Mouse (Mus musculus): ENCODE results near the gene Atxn1. TPM values are rescaled to one million over a fixed set of nuclear protein-coding genes. Genes with fewer than 3 reads are reported as not detected.
A peak's percentile ranks its signal among the peaks of the same experiment; 100 is the strongest.

Gene Atxn1
- total and polyA plus RNA-seq, 2 experiments from 2014 or later = 8.6 to 44.6 TPM

DNA sequence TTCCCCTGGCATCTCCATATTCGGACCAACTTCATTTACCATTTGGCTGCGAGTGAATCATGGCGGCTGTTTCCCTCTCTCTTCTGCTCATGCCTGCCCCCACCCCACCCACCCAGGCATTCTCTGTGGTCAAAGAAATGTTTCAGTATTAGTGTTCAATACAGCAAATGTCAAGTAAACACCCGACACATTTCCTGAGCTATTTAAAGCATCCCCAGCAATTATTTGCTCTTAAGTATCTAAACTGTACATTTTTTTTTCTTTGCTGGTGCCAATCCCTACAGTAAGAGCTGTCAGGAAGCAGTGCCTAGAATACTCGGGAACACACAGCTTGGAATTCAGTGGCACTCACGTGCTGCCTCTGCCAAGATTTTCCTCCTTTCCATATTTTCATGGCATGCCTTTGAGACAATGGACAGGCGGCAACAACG, 32.3 kb downstream of the Atxn1 start:
- Histone ChIP-seq H3K27ac (no peak overlapping the region), H3K36me3 (ENCODE audit: insufficient read depth, low read length) (no peaks in the 10 kb centered on the region), H3K9ac (replicated peaks; ENCODE audit: low read length) (no peak overlapping the region), H3K4me2 (ENCODE audit: low read depth, low read length) (no peak overlapping the region), H3K27me3 (ENCODE audit: insufficient read depth, low read length) (no peaks in the 10 kb centered on the region), H3K9me3 (ENCODE audit: low read length) (no peaks in the 10 kb centered on the region), H3K4me3 (ENCODE audit: low read length) (no peak overlapping the region), H3K4me1 (ENCODE audit: insufficient read depth, low read length) (no peaks in the 10 kb centered on the region)
- no peak for TF ChIP-seq CTCF (IDR thresholded peaks at IDR 0.05; ENCODE audit: low read depth)
- ATAC-seq (no peak), DNase-seq (ENCODE audit: low spot score) (no peak)
- WGBS = 45% methylated on average over 8 of the region's 8 CpGs

DNA sequence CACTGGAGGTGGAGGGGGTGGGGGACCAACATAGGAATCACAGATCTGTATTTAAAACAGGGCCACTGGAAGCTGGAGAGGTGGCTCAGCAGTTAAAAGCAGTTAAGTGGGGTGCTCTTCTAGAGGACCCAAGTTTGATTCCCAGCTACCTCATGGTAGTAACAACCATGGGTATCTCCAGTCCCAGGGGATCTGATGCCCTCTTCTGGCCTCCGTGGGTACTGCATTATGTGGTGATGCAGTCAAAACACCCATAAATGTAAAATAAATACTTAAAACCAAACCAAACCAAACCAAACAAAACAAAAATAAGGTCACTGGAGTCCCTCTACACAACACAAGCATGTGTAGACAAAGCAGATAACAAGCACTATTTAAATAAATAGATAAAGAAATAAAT, 32.9 kb downstream of the Atxn1 start:
- TF ChIP-seq CTCF (IDR thresholded peaks at IDR 0.05; ENCODE audit: low read depth) = peak; percentile 49
- Histone ChIP-seq H3K9me3 (ENCODE audit: low read length) (no peaks in the 10 kb centered on the region), H3K4me1 (ENCODE audit: insufficient read depth, low read length) (no peaks in the 10 kb centered on the region), H3K9ac (replicated peaks; ENCODE audit: low read length) (no peak overlapping the region), H3K27ac (no peak overlapping the region), H3K4me2 (ENCODE audit: low read depth, low read length) (no peak overlapping the region), H3K36me3 (ENCODE audit: insufficient read depth, low read length) (no peaks in the 10 kb centered on the region), H3K27me3 (ENCODE audit: insufficient read depth, low read length) (no peaks in the 10 kb centered on the region), H3K4me3 (ENCODE audit: low read length) (no peak overlapping the region)
- no peak for ATAC-seq
- no peak for DNase-seq (ENCODE audit: low spot score)
- WGBS = 64% methylated on average over 1 of the region's 1 CpGs

DNA sequence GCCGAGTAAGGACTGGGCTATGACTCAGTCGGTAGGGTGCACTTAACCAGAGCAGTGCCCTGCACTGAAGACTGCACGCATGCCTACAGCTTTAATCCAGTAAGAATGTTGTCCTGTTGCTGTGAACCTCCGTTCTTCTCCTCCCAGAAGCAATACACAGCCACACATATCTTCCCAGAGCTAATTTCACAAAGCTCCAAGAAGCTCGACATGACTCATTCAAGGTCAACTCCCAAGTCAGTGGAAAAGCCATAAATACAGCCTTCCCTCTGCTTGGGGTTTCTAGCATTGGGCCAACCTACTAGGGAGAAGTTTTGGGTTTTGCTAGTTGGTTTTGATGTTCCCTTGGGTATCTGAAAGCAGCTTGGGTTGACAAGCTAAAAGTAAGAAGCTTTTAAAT, 33.6 kb downstream of the Atxn1 start:
- 90% methylated on average over 5 of the region's 5 CpGs for WGBS
- Histone ChIP-seq H3K9me3 (ENCODE audit: low read length) (no peaks in the 10 kb centered on the region), H3K27me3 (ENCODE audit: insufficient read depth, low read length) (no peaks in the 10 kb centered on the region), H3K27ac (no peak overlapping the region), H3K4me1 (ENCODE audit: insufficient read depth, low read length) (no peaks in the 10 kb centered on the region), H3K36me3 (ENCODE audit: insufficient read depth, low read length) (no peaks in the 10 kb centered on the region), H3K4me3 (ENCODE audit: low read length) (no peak overlapping the region), H3K4me2 (ENCODE audit: low read depth, low read length) (no peak overlapping the region), H3K9ac (replicated peaks; ENCODE audit: low read length) (no peak overlapping the region)
- no peak for ATAC-seq
- DNase-seq (ENCODE audit: low spot score) = no peak
- TF ChIP-seq CTCF (IDR thresholded peaks at IDR 0.05; ENCODE audit: low read depth) = no peak

DNA sequence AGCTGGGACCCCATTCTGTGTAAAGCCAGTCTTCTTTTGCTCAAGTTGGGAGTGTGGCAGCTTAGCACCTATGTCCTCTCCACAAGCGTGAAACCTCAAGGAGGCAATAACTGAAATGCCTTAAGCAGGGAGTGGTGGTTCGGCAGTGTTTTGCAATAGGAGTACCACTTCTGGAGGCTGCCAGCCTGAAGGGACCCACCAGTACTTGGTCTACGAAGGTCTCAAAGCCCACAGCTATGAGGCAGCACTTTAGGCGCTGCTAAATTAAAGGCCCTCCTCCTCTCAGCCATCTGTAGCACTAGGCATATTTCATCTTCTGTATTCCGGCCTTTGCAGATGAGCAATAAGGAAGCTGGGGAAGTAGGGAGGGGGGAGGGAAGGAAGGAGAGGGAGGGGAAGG, 35.1 kb downstream of the Atxn1 start:
- WGBS = 72% methylated on average over 5 of the region's 5 CpGs
- H3K27me3 ChIP-seq (ENCODE audit: insufficient read depth, low read length) = no peaks in the 10 kb centered on the region
- H3K36me3 ChIP-seq (ENCODE audit: insufficient read depth, low read length) = no peaks in the 10 kb centered on the region
- no peak overlapping the region for H3K4me2 ChIP-seq (ENCODE audit: low read depth, low read length)
- ATAC-seq (no peak), DNase-seq (ENCODE audit: low spot score) (no peak)
- TF ChIP-seq CTCF (IDR thresholded peaks at IDR 0.05; ENCODE audit: low read depth) = no peak
- H3K4me3 ChIP-seq (ENCODE audit: low read length) = no peak overlapping the region
- no peak overlapping the region for H3K27ac ChIP-seq
- no peak overlapping the region for H3K9ac ChIP-seq (replicated peaks; ENCODE audit: low read length)
- H3K9me3 ChIP-seq (ENCODE audit: low read length) = no peaks in the 10 kb centered on the region
- no peaks in the 10 kb centered on the region for H3K4me1 ChIP-seq (ENCODE audit: insufficient read depth, low read length)

DNA sequence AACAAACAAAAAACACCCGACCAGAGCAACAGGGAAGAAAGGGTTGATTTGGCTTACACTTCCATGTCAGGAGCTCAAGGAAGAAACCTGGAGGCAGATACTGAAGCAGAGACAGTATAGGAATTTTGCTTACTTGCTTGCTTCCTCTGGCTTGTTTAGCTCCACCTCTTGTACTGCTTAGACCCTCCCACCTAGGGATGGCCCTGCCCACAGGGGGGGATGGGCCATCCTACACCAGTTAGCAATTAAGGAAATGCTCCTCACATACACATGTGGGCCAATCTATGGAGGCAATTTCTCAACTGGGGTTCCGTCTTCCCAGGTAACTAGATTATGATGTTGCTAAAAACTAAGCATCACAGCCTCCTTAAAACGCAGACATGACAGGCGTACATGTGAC, 39.5 kb downstream of the Atxn1 start:
- no peak overlapping the region for H3K4me3 ChIP-seq (ENCODE audit: low read length)
- 86% methylated on average over 4 of the region's 4 CpGs for WGBS
- no peak overlapping the region; the same call in 1 of the 2 replicates for H3K27ac ChIP-seq
- no peaks in the 10 kb centered on the region for H3K36me3 ChIP-seq (ENCODE audit: insufficient read depth, low read length)
- no peaks in the 10 kb centered on the region for H3K27me3 ChIP-seq (ENCODE audit: insufficient read depth, low read length)
- no peak for DNase-seq (ENCODE audit: low spot score)
- no peak for ATAC-seq
- H3K9me3 ChIP-seq (ENCODE audit: low read length) = no peaks in the 10 kb centered on the region
- H3K9ac ChIP-seq (replicated peaks; ENCODE audit: low read length) = no peak overlapping the region
- no peaks in the 10 kb centered on the region for H3K4me1 ChIP-seq (ENCODE audit: insufficient read depth, low read length)
- no peak for TF ChIP-seq CTCF (IDR thresholded peaks at IDR 0.05; ENCODE audit: low read depth)
- no peak overlapping the region for H3K4me2 ChIP-seq (ENCODE audit: low read depth, low read length)

DNA sequence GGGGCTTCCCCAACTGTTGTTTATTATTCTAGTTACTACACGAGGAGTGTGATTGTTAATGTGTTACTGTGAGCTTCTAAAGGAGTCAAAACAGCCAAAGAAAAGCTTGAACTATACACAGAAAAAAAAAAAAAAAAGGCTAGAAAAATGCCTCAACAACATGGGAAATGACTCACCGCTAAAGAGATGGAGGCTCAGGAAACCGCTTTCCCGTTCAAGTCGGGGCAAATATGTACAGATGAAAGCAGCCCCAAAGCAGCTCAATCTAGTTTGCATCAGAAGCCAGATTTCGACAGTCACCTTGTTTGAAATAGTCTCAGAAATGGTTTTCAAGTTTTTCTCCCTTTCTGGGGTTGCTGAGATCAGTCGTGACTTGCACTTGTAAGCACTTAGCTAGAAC, 40.3 kb downstream of the Atxn1 start:
- ATAC-seq = no peak
- Histone ChIP-seq H3K27ac (no peak overlapping the region), H3K4me2 (ENCODE audit: low read depth, low read length) (no peak overlapping the region), H3K27me3 (ENCODE audit: insufficient read depth, low read length) (no peaks in the 10 kb centered on the region), H3K36me3 (ENCODE audit: insufficient read depth, low read length) (no peaks in the 10 kb centered on the region), H3K4me3 (ENCODE audit: low read length) (no peak overlapping the region), H3K4me1 (ENCODE audit: insufficient read depth, low read length) (no peaks in the 10 kb centered on the region), H3K9ac (replicated peaks; ENCODE audit: low read length) (no peak overlapping the region), H3K9me3 (ENCODE audit: low read length) (no peaks in the 10 kb centered on the region)
- WGBS = 74% methylated on average over 7 of the region's 7 CpGs
- no peak for DNase-seq (ENCODE audit: low spot score)
- no peak for TF ChIP-seq CTCF (IDR thresholded peaks at IDR 0.05; ENCODE audit: low read depth)

DNA sequence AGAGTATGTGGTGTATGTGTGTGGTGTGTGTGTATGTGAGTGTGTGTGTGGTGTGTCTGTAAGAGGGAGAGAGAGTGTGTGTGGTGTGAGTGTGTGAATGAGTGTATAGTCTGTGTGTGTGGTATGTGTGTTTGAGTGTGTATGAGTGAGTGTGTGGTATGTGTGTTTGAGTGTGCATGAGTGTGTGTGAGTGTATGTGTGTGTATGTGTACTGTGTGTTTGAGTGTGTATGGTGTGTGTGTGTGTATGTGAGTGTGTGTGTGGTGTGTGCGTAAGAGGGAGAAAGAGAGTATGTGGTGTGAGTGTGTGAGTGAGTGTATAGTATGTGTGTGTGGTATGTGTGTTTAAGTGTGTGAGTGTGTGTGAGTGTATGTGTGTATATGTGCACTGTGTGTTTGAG, 41.7 kb downstream of the Atxn1 start:
- Histone ChIP-seq H3K9ac (replicated peaks; ENCODE audit: low read length) (no peak overlapping the region), H3K4me2 (ENCODE audit: low read depth, low read length) (no peak overlapping the region), H3K4me1 (ENCODE audit: insufficient read depth, low read length) (no peaks in the 10 kb centered on the region), H3K36me3 (ENCODE audit: insufficient read depth, low read length) (no peaks in the 10 kb centered on the region), H3K4me3 (ENCODE audit: low read length) (no peak overlapping the region), H3K27ac (no peak overlapping the region), H3K27me3 (ENCODE audit: insufficient read depth, low read length) (no peaks in the 10 kb centered on the region), H3K9me3 (ENCODE audit: low read length) (no peaks in the 10 kb centered on the region)
- no peak for DNase-seq (ENCODE audit: low spot score)
- 100% methylated on average over 1 of the region's 1 CpGs for WGBS
- TF ChIP-seq CTCF (IDR thresholded peaks at IDR 0.05; ENCODE audit: low read depth) = no peak
- no peak for ATAC-seq

Measured in hindbrain, postnatal 0 days (tissue).